ENCODE assay signal across 30 mouse cellular contexts in the genomic region with DNA sequence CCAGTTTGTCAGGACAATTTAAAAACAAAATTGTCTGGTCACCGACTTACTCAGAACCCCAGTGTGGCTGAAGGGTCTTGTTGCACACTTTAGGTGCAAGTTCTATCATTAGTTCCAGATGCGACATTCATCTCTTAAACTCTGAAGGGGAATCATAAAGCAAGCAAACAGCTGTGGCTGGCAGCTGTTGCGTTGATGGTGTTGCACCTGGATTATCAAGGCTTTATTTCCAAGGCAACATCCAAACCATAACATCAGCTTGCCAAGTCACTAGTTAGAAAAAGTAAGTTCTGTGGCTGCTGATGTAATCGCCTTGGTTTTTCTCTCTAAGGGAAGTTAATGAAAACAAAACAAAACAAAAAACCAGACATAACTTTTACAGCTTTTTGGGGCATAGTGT. TPM values are rescaled to one million over a fixed set of nuclear protein-coding genes. Genes with fewer than 3 reads are reported as not detected.
"Had no signal": no experiment of that assay in that cellular context is flagged by ENCODE, and none has a peak within 500 bp of the region (broad histone marks: within the 10 kb centered on the region; RNA-seq: fewer than 3 reads in every experiment).

A gene (minus strand): TSS at position 234 of the 400 bp plus-strand sequence.

- ATAC-seq: hindbrain, embryonic 16.5 days; inflammation-experienced regulatory T-cells, adult 6 months; intestine, embryonic 15.5 days; intestine, postnatal 0 days had no signal

- H3K4me2 ChIP-seq: heart, embryonic 12.5 days; hindbrain, embryonic 12.5 days; hindbrain, embryonic 14.5 days; intestine, embryonic 15.5 days; limb, embryonic 13.5 days; liver, embryonic 11.5 days had no signal

- H3K36me3 ChIP-seq: heart, embryonic 10.5 days; heart, embryonic 12.5 days; hindbrain, embryonic 10.5 days; hindbrain, embryonic 12.5 days; intestine, embryonic 15.5 days; limb, embryonic 13.5 days had no signal

- H3K4me3 ChIP-seq: gastrocnemius, adult 2 months; heart, embryonic 10.5 days; heart, embryonic 12.5 days; hindbrain, embryonic 10.5 days; hindbrain, embryonic 12.5 days; intestine, embryonic 15.5 days; layer of hippocampus, adult 2 months; left cerebral cortex, adult 2 months; limb, embryonic 13.5 days had no signal

- H3K9me3 ChIP-seq: heart, embryonic 10.5 days; heart, embryonic 12.5 days; hindbrain, embryonic 10.5 days; hindbrain, embryonic 12.5 days; intestine, embryonic 15.5 days had no signal

- DNase-seq: gastrocnemius, adult 2 months; gastrocnemius, postnatal 10 days; gastrocnemius, postnatal 25 days; heart, adult 18-20 months; heart, postnatal 10 days; heart, postnatal 4 days; kidney, adult 18-20 months; kidney, adult 8-10 months; kidney, postnatal 10 days; kidney, postnatal 25 days; kidney, postnatal 4 days; liver had no signal

- H3K9ac ChIP-seq: heart, embryonic 12.5 days; hindbrain, embryonic 12.5 days; hindbrain, embryonic 14.5 days; intestine, embryonic 15.5 days; limb, embryonic 13.5 days had no signal

- H3K27ac ChIP-seq: gastrocnemius, adult 2 months; heart, embryonic 10.5 days; hindbrain, embryonic 10.5 days; hindbrain, embryonic 12.5 days; hindbrain, embryonic 14.5 days; intestine, embryonic 15.5 days; layer of hippocampus, adult 2 months; left cerebral cortex, adult 2 months; limb, embryonic 13.5 days had no signal

- H3K27me3 ChIP-seq: heart, embryonic 12.5 days; hindbrain, embryonic 12.5 days; intestine, embryonic 15.5 days; limb, embryonic 13.5 days had no signal

- H3K4me1 ChIP-seq: heart, embryonic 10.5 days; heart, embryonic 12.5 days; hindbrain, embryonic 10.5 days; hindbrain, embryonic 12.5 days; intestine, embryonic 15.5 days; limb, embryonic 13.5 days had no signal

RNA-seq across cellular contexts. Expression of the gene that starts here (rescaled TPM):
- polyA plus RNA-seq: heart, embryonic 10.5 days; heart, embryonic 12.5 days; heart, embryonic 14.5 days; heart, embryonic 16.5 days; hindbrain, embryonic 10.5 days; hindbrain, embryonic 12.5 days; hindbrain, embryonic 14.5 days; hindbrain, embryonic 16.5 days; intestine, embryonic 15.5 days; intestine, postnatal 0 days; kidney, embryonic 14.5 days; kidney, embryonic 16.5 days; limb, embryonic 11.5 days; limb, embryonic 13.5 days; liver, embryonic 11.5 days had no signal
